Mouse (Mus musculus): Measurements from ENCODE around the gene Trank1. TPM values are rescaled to one million over a fixed set of nuclear protein-coding genes. Genes with fewer than 3 reads are reported as not detected.

The Trank1 gene
- polyA plus RNA-seq, 1 experiment = not detected

DNA sequence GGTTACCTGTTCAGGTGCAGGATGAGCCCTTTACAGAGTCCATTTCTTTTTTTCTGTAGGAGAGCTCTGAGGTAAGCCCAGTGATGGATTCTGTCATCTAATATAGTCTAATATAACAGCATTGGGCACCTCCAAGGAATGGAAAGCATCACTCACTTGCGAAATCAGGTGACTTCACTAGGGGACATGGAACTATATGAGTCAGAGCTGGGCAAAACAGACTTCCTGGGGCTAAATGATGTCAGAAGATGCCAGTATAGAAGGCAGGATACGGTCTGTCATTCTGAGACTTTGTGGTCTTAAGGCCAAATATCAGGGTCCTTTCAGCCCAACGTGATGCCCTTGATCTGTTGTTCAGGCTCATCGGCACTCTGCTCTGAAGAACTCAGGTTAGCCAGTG, 91.6 kb downstream of the Trank1 start:
- H3K36me3 ChIP-seq (ENCODE audit: control insufficient read depth, insufficient read depth) = no peaks in the 10 kb centered on the region
- no peak overlapping the region for H3ac ChIP-seq (ENCODE audit: control insufficient read depth, insufficient read length, low read depth)
- H3K27me3 ChIP-seq (ENCODE audit: control insufficient read depth, insufficient read depth, insufficient read length) = peaks cover 4% of the 10 kb centered on the region
- no peaks in the 10 kb centered on the region for H3K79me2 ChIP-seq (ENCODE audit: control insufficient read depth, insufficient read depth)
- no peaks in the 10 kb centered on the region for H3K79me3 ChIP-seq (ENCODE audit: low read depth)
- no peak overlapping the region for H3K4me3 ChIP-seq (ENCODE audit: insufficient read depth, poor library complexity, severe bottlenecking)
- TF ChIP-seq USF1 (IDR thresholded peaks at IDR 0.05; ENCODE audit: low read depth) = no peak
- no peak for TF ChIP-seq MYOG (IDR thresholded peaks at IDR 0.05; ENCODE audit: control insufficient read depth, extremely low read depth, insufficient read length)
- no peak for TF ChIP-seq MYOD1 (IDR thresholded peaks at IDR 0.05; ENCODE audit: control insufficient read depth, insufficient read length, low read depth)
- TF ChIP-seq CTCF (IDR thresholded peaks at IDR 0.05; ENCODE audit: control insufficient read depth, insufficient read depth, insufficient read length) = no peak
- no peak for TF ChIP-seq FOSL1 (IDR thresholded peaks at IDR 0.05; ENCODE audit: insufficient read depth, low read length, poor library complexity, severe bottlenecking)
- no peak for TF ChIP-seq CEBPB (IDR thresholded peaks at IDR 0.05; ENCODE audit: low read depth)
- no peak for TF ChIP-seq MAX (IDR thresholded peaks at IDR 0.05)

DNA sequence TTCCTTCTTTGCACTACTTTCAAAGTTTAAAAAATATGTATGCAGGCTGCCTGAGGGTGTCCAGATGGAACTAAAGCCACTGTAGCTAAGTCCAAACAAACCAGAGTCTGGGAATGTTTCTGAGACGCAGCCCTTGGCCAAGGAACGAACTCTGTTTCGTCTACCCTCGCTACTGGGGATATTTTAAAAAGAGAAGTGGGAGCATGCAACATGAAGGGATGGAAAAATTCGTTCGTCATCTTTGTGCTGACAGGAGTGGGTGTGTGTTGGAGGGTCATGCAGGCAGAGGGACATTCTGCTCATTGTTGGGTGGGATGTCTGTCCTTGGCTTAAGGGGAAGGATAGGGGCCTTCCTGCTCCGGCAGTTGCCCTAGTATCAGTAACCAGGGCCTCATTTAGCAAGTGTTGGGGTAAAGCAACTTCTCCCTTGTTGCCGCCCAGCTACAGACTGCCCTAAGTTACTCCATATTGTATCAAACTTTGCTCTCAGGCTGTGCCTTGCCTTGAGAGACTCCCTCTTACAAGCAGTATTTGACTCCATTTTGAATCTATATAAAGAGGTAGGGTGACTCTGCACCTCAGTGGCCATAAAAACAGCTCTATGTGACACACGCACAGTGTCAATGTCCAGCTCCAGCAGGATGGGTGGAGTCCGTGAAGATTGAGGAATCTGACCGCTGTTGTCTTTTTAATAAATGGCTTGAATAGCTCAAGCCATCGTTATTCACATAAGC, 93.0 kb downstream of the Trank1 start:
- Histone ChIP-seq H3K36me3 (ENCODE audit: control insufficient read depth, insufficient read depth) (no peaks in the 10 kb centered on the region), H3K79me3 (ENCODE audit: low read depth) (no peaks in the 10 kb centered on the region), H3K79me2 (ENCODE audit: control insufficient read depth, insufficient read depth) (no peaks in the 10 kb centered on the region), H3K27me3 (ENCODE audit: control insufficient read depth, insufficient read depth, insufficient read length) (peaks cover 4% of the 10 kb centered on the region), H3K4me3 (ENCODE audit: insufficient read depth, poor library complexity, severe bottlenecking) (no peak overlapping the region), H3ac (ENCODE audit: control insufficient read depth, insufficient read length, low read depth) (no peak overlapping the region)
- no peak for TF ChIP-seq CEBPB (IDR thresholded peaks at IDR 0.05; ENCODE audit: low read depth)
- no peak for TF ChIP-seq MYOD1 (IDR thresholded peaks at IDR 0.05; ENCODE audit: control insufficient read depth, insufficient read length, low read depth)
- TF ChIP-seq CTCF (IDR thresholded peaks at IDR 0.05; ENCODE audit: control insufficient read depth, insufficient read depth, insufficient read length) = no peak
- no peak for TF ChIP-seq USF1 (IDR thresholded peaks at IDR 0.05; ENCODE audit: low read depth)
- TF ChIP-seq MYOG (IDR thresholded peaks at IDR 0.05; ENCODE audit: control insufficient read depth, extremely low read depth, insufficient read length) = no peak
- no peak for TF ChIP-seq FOSL1 (IDR thresholded peaks at IDR 0.05; ENCODE audit: insufficient read depth, low read length, poor library complexity, severe bottlenecking)
- TF ChIP-seq MAX (IDR thresholded peaks at IDR 0.05) = no peak

DNA sequence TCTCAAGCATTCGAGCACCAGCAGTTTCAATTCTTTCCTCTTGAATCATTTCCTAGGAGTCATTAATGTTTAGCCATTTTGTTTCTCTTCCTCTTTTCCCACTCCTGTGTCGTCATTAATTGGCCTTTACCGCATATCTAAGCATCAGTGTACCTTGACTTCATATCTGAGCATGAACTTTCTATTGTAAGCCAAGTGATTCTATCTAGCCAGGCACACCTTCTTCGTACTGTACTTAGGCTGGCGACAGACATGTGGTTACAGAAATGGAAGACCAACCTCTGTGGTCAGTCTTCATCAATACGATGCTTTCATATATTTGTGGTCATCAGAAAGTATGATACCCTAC, 93.5 kb downstream of the Trank1 start:
- TF ChIP-seq MYOD1 (IDR thresholded peaks at IDR 0.05; ENCODE audit: control insufficient read depth, insufficient read length, low read depth) = no peak
- no peak for TF ChIP-seq MYOG (IDR thresholded peaks at IDR 0.05; ENCODE audit: control insufficient read depth, extremely low read depth, insufficient read length)
- no peak for TF ChIP-seq MAX (IDR thresholded peaks at IDR 0.05)
- no peak for TF ChIP-seq USF1 (IDR thresholded peaks at IDR 0.05; ENCODE audit: low read depth)
- no peak for TF ChIP-seq CTCF (IDR thresholded peaks at IDR 0.05; ENCODE audit: control insufficient read depth, insufficient read depth, insufficient read length)
- TF ChIP-seq FOSL1 (IDR thresholded peaks at IDR 0.05; ENCODE audit: insufficient read depth, low read length, poor library complexity, severe bottlenecking) = no peak
- no peak for TF ChIP-seq CEBPB (IDR thresholded peaks at IDR 0.05; ENCODE audit: low read depth)
- no peak overlapping the region for H3K4me3 ChIP-seq (ENCODE audit: insufficient read depth, poor library complexity, severe bottlenecking)
- peaks cover 4% of the 10 kb centered on the region for H3K27me3 ChIP-seq (ENCODE audit: control insufficient read depth, insufficient read depth, insufficient read length)
- no peaks in the 10 kb centered on the region for H3K79me3 ChIP-seq (ENCODE audit: low read depth)
- H3ac ChIP-seq (ENCODE audit: control insufficient read depth, insufficient read length, low read depth) = no peak overlapping the region
- no peaks in the 10 kb centered on the region for H3K36me3 ChIP-seq (ENCODE audit: control insufficient read depth, insufficient read depth)
- no peaks in the 10 kb centered on the region for H3K79me2 ChIP-seq (ENCODE audit: control insufficient read depth, insufficient read depth)

DNA sequence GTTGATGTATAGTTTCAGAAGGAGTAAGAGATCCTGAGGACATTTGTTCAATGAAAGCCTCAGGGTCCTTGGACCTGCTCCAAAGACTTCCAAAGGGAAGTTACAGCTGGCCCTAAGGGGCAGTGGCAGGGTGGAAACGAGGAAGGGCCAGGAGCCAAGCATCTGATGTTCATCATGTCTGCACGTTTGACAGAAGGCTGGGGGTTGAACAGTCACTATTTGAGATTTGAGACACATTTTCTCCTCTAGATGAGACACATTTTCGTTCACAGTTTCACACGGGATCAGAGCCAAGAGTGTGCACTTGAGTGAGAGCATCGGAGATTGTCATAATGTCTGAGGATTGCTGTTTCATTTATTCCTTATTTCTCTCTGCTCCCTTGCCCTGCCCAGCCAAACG, 96.5 kb downstream of the Trank1 start:
- TF ChIP-seq CEBPB (IDR thresholded peaks at IDR 0.05; ENCODE audit: low read depth) (no peak), MAX (IDR thresholded peaks at IDR 0.05) (no peak), CTCF (IDR thresholded peaks at IDR 0.05; ENCODE audit: control insufficient read depth, insufficient read depth, insufficient read length) (no peak), USF1 (IDR thresholded peaks at IDR 0.05; ENCODE audit: low read depth) (no peak), MYOG (IDR thresholded peaks at IDR 0.05; ENCODE audit: control insufficient read depth, extremely low read depth, insufficient read length) (no peak), FOSL1 (IDR thresholded peaks at IDR 0.05; ENCODE audit: insufficient read depth, low read length, poor library complexity, severe bottlenecking) (no peak), MYOD1 (IDR thresholded peaks at IDR 0.05; ENCODE audit: control insufficient read depth, insufficient read length, low read depth) (no peak)
- no peaks in the 10 kb centered on the region for H3K79me3 ChIP-seq (ENCODE audit: low read depth)
- no peaks in the 10 kb centered on the region for H3K36me3 ChIP-seq (ENCODE audit: control insufficient read depth, insufficient read depth)
- no peak overlapping the region for H3ac ChIP-seq (ENCODE audit: control insufficient read depth, insufficient read length, low read depth)
- peaks cover 4% of the 10 kb centered on the region for H3K27me3 ChIP-seq (ENCODE audit: control insufficient read depth, insufficient read depth, insufficient read length)
- no peak overlapping the region for H3K4me3 ChIP-seq (ENCODE audit: insufficient read depth, poor library complexity, severe bottlenecking)
- H3K79me2 ChIP-seq (ENCODE audit: control insufficient read depth, insufficient read depth) = no peaks in the 10 kb centered on the region

DNA sequence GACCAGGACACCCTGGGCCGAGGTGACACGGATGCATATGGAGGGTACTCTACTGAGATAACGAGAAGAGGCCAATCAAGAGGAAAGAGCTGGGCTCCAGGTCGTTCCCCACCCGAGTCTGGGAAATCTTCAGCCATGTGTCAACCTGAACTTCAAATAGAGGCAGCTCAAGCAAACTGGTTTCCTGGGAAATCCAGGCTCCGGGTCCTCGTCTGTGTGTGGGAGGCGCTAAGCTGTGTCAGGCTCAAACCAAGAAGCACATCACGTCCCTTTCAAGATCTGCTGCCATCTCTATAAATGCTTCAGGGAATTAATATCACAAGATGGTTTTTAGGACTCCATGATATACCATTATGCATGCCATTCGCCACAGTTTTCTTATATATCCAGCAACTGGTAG, 96.9 kb downstream of the Trank1 start:
- Histone ChIP-seq H3K36me3 (ENCODE audit: control insufficient read depth, insufficient read depth) (no peaks in the 10 kb centered on the region), H3ac (ENCODE audit: control insufficient read depth, insufficient read length, low read depth) (no peak overlapping the region), H3K79me2 (ENCODE audit: control insufficient read depth, insufficient read depth) (no peaks in the 10 kb centered on the region), H3K27me3 (ENCODE audit: control insufficient read depth, insufficient read depth, insufficient read length) (peaks cover 4% of the 10 kb centered on the region), H3K79me3 (ENCODE audit: low read depth) (no peaks in the 10 kb centered on the region), H3K4me3 (ENCODE audit: insufficient read depth, poor library complexity, severe bottlenecking) (no peak overlapping the region)
- TF ChIP-seq USF1 (IDR thresholded peaks at IDR 0.05; ENCODE audit: low read depth) = no peak
- no peak for TF ChIP-seq FOSL1 (IDR thresholded peaks at IDR 0.05; ENCODE audit: insufficient read depth, low read length, poor library complexity, severe bottlenecking)
- no peak for TF ChIP-seq MYOG (IDR thresholded peaks at IDR 0.05; ENCODE audit: control insufficient read depth, extremely low read depth, insufficient read length)
- TF ChIP-seq CTCF (IDR thresholded peaks at IDR 0.05; ENCODE audit: control insufficient read depth, insufficient read depth, insufficient read length) = no peak
- TF ChIP-seq CEBPB (IDR thresholded peaks at IDR 0.05; ENCODE audit: low read depth) = no peak
- no peak for TF ChIP-seq MAX (IDR thresholded peaks at IDR 0.05)
